Mouse (Mus musculus) olfactory bulb, adult 2 months (tissue): ENCODE results near the gene Thsd7b. TPM values are rescaled to one million over a fixed set of nuclear protein-coding genes. Genes with fewer than 3 reads are reported as not detected.

Experiments used
- H3K27ac ChIP-seq: fragments of 200-500 bp; 2 replicates; pipeline ENCODE4 v1.5.1; 2012; ENCODE audit warnings: low read depth, low read length; ENCODE audit not compliant: insufficient read depth
- H3K4me1 ChIP-seq: fragments of 200-500 bp; 2 replicates; pipeline ENCODE4 v1.6.1; 2012; ENCODE audit warnings: low read length; ENCODE audit not compliant: control insufficient read depth, insufficient read depth
- H3K4me3 ChIP-seq: fragments of 200-500 bp; 2 replicates; pipeline ENCODE4 v1.5.1; 2012; ENCODE audit warnings: mild to moderate bottlenecking, low read depth, low read length, moderate library complexity; ENCODE audit not compliant: insufficient read depth
- CTCF ChIP-seq: fragments of 200-500 bp; IDR thresholded peaks from 2 replicates; pipeline ENCODE4 v1.5.1; 2012; ENCODE audit warnings: low read depth, mild to moderate bottlenecking, low read length, moderate library complexity; ENCODE audit not compliant: insufficient read depth
- POLR2A ChIP-seq: fragments of 200-500 bp; IDR thresholded peaks from 2 replicates; pipeline ENCODE4 v1.6.1; 2012; ENCODE audit warnings: mild to moderate bottlenecking, low read depth, low read length, moderate library complexity; ENCODE audit not compliant: insufficient read depth
- WGBS: fragments of 180-500 bp; shearing (Covaris S2); methylation state at CpG from one replicate; pipeline ENCODE4 v1.1.7; 2018; 5-methylcytosine and 5-hydroxymethylcytosine counted together
- polyA plus RNA-seq: library from polyadenylated mRNA; stranded (reverse); fragments of >200 nt; gene quantifications from 2 replicates; pipeline ENCODE4 v1.2.4, GENCODE M21; 2012; ENCODE audit warnings: low replicate concordance; ENCODE audit not compliant: missing spikeins, insufficient read depth, insufficient read length

Gene Thsd7b
- polyA plus RNA-seq, 1 experiment: not detected

GRCm38 (mm10) chr1:129756548-129757240 lies 483.6 kb downstream of the Thsd7b start:
- TF ChIP-seq CTCF: no peak
- TF ChIP-seq POLR2A: no peak
- WGBS: 94% methylated on average over 1 of the region's 1 CpGs
- Histone ChIP-seq H3K4me3 (no peak overlapping the region), H3K4me1 (no peaks in the 10 kb centered on the region), H3K27ac (no peak overlapping the region)

GRCm38 (mm10) chr1:129759003-129759402 lies 485.9 kb downstream of the Thsd7b start:
- H3K27ac ChIP-seq: no peak overlapping the region
- no peak overlapping the region for H3K4me3 ChIP-seq
- WGBS: 85% methylated on average over 1 of the region's 1 CpGs
- no peaks in the 10 kb centered on the region for H3K4me1 ChIP-seq
- TF ChIP-seq POLR2A: no peak
- TF ChIP-seq CTCF: no peak

- TF ChIP-seq POLR2A (no peak), CTCF (no peak)
- Histone ChIP-seq H3K4me1 (no peaks in the 10 kb centered on the region), H3K4me3 (no peak overlapping the region), H3K27ac (no peak overlapping the region)
- WGBS: 97% methylated on average over 1 of the region's 1 CpGs
These were observed 488.1 kb downstream of the Thsd7b start for GRCm38 (mm10) chr1:129761234-129761633.

- no peaks in the 10 kb centered on the region for H3K4me1 ChIP-seq
- H3K27ac ChIP-seq: no peak overlapping the region
- TF ChIP-seq CTCF: no peak
- no peak for TF ChIP-seq POLR2A
- no peak overlapping the region for H3K4me3 ChIP-seq
- WGBS: 55% methylated on average over 2 of the region's 2 CpGs
These were observed 491.6 kb downstream of the Thsd7b start for GRCm38 (mm10) chr1:129764748-129765147.

GRCm38 (mm10) chr1:129777055-129777454 lies 504.0 kb downstream of the Thsd7b start:
- WGBS: 89% methylated on average over 5 of the region's 5 CpGs
- H3K27ac ChIP-seq: no peak overlapping the region
- no peak overlapping the region for H3K4me3 ChIP-seq
- H3K4me1 ChIP-seq: no peaks in the 10 kb centered on the region
- TF ChIP-seq POLR2A (no peak), CTCF (no peak)

- no peak overlapping the region for H3K27ac ChIP-seq
- H3K4me1 ChIP-seq: no peaks in the 10 kb centered on the region
- no peak overlapping the region for H3K4me3 ChIP-seq
- TF ChIP-seq POLR2A (no peak), CTCF (no peak)
- WGBS: 54% methylated on average over 4 of the region's 4 CpGs
These were observed 506.4 kb downstream of the Thsd7b start for GRCm38 (mm10) chr1:129779506-129779905.

- Histone ChIP-seq H3K27ac (no peak overlapping the region), H3K4me3 (no peak overlapping the region), H3K4me1 (no peaks in the 10 kb centered on the region)
- 36% methylated on average over 1 of the region's 1 CpGs for WGBS
- TF ChIP-seq POLR2A (no peak), CTCF (no peak)
These were observed 507.5 kb downstream of the Thsd7b start for GRCm38 (mm10) chr1:129780589-129780988.

- TF ChIP-seq CTCF (no peak), POLR2A (no peak)
- H3K4me3 ChIP-seq: no peak overlapping the region
- no peaks in the 10 kb centered on the region for H3K4me1 ChIP-seq
These were observed 525.4 kb downstream of the Thsd7b start for GRCm38 (mm10) chr1:129798519-129798918.

GRCm38 (mm10) chr1:129826927-129827326 lies 553.8 kb downstream of the Thsd7b start:
- Histone ChIP-seq H3K27ac (no peak overlapping the region), H3K4me3 (no peak overlapping the region), H3K4me1 (no peaks in the 10 kb centered on the region)
- WGBS: 82% methylated on average over 4 of the region's 4 CpGs
- no peak for TF ChIP-seq CTCF
- no peak for TF ChIP-seq POLR2A

More at GRCm38 (mm10) chr1:129798519-129798918, 525.4 kb downstream of the Thsd7b start:
- no peak overlapping the region for H3K27ac ChIP-seq

- Histone ChIP-seq H3K4me3 (no peak overlapping the region), H3K27ac (no peak overlapping the region), H3K4me1 (no peaks in the 10 kb centered on the region)
- whole genome bisulfite sequencing: 75% methylated on average over 2 of the region's 2 CpGs
- no peak for TF ChIP-seq POLR2A
- TF ChIP-seq CTCF: no peak
These were observed 564.2 kb downstream of the Thsd7b start for GRCm38 (mm10) chr1:129837324-129837723.
